Mouse (Mus musculus) lung, postnatal 36 days (tissue): ENCODE measurements at regions not wholly inside any gene's neighbourhood (a gene's known extent, or its start where the extent isn't known, plus 50 kb on each side); places are given as distances from the start of the nearest gene placed in this dataset.

Source experiments
- DNase-seq: peaks from one replicate; pipeline ENCODE4 v3.0.0; 2022; ENCODE audit warnings: mixed read lengths

GRCm38 (mm10) chr6:96057011-96057410 lies 55.9 kb upstream of the Fam19a1 start:
- DNase-seq: peak; percentile 14

- no peak for DNase-seq
Measured at GRCm38 (mm10) chr6:96057575-96058159, 55.3 kb upstream of the Fam19a1 start.

- DNase-seq: no peak
Measured at GRCm38 (mm10) chr6:96061979-96062378, 51.0 kb upstream of the Fam19a1 start.
